Mouse (Mus musculus) CH12.LX (cell line): ENCODE data around the gene Farsa. TPM values are rescaled to one million over a fixed set of nuclear protein-coding genes. Genes with fewer than 3 reads are reported as not detected.
A peak's percentile ranks its signal among the peaks of the same experiment; 100 is the strongest.

ENCODE experiments used
- DNase-seq: peaks from one replicate; pipeline ENCODE4 v3.0.0-alpha.2; 2013; ENCODE audit errors: extremely low read depth
- H3K27ac ChIP-seq: 2 replicates; pipeline ENCODE4 v1.5.1; 2012; ENCODE audit warnings: low read depth, mild to moderate bottlenecking, control low read depth, moderate library complexity; ENCODE audit not compliant: insufficient read depth
- H3K27me3 ChIP-seq: replicated peaks from 2 replicates; pipeline ENCODE3; 2012; ENCODE audit warnings: inconsistent platforms
- H3K36me3 ChIP-seq, 2 experiments: replicated peaks in 1 of 2; 2 replicates each; pipeline versions ENCODE3 to v1.6.1; 2012; ENCODE audit warnings: inconsistent platforms in 1 of 2, low read length in 1 of 2, mild to moderate bottlenecking in 1 of 2, mixed read lengths in 1 of 2, moderate library complexity in 1 of 2; ENCODE audit not compliant: control insufficient read depth in 1 of 2, insufficient read depth in 1 of 2
- H3K4me1 ChIP-seq, 2 experiments: 2 replicates each; pipeline ENCODE4 v1.6.1; 2012; ENCODE audit warnings: inconsistent platforms in 1 of 2, moderate library complexity in 1 of 2; ENCODE audit not compliant: insufficient read depth in 2 of 2, control insufficient read depth in 1 of 2
- H3K4me2 ChIP-seq: 2 replicates; pipeline ENCODE4 v1.6.1; 2012; ENCODE audit warnings: low read depth, mild to moderate bottlenecking, control low read depth; ENCODE audit not compliant: poor library complexity, insufficient read depth, severe bottlenecking
- H3K4me3 ChIP-seq, 3 experiments: fragments of 150-350 bp in 1 of 3; sonication (generic) in 1 of 3; replicated peaks in 1 of 3; 2 replicates each; pipeline versions ENCODE3 to v1.5.1; 2011 to 2012; ENCODE audit warnings: low read depth in 2 of 3, low read length in 2 of 3, mild to moderate bottlenecking in 2 of 3, moderate library complexity in 2 of 3, control low read depth in 1 of 3, improper control_type of control experiment in 1 of 3, inconsistent platforms in 1 of 3, mixed read lengths in 1 of 3; ENCODE audit not compliant: poor library complexity in 1 of 3
- H3K79me2 ChIP-seq: replicated peaks from 2 replicates; pipeline ENCODE4 v1.6.1; 2012; ENCODE audit warnings: mild to moderate bottlenecking, moderate library complexity; ENCODE audit not compliant: control insufficient read depth, poor library complexity, insufficient read depth, severe bottlenecking; ENCODE audit errors: extremely low read depth
- H3K9ac ChIP-seq: 2 replicates; pipeline ENCODE4 v1.6.1; 2012; ENCODE audit warnings: low read depth, mild to moderate bottlenecking, control low read depth, moderate library complexity; ENCODE audit not compliant: insufficient read depth
- H3K9me3 ChIP-seq: replicated peaks from 2 replicates; pipeline ENCODE3; 2012; ENCODE audit warnings: low read length, inconsistent platforms, mixed read lengths
- CHD1 ChIP-seq: IDR thresholded peaks from 2 replicates; pipeline ENCODE4 v1.6.1; 2012; ENCODE audit warnings: low read depth, low read length, improper control_type of control experiment, inconsistent platforms
- MAFK ChIP-seq: IDR thresholded peaks from 2 replicates; pipeline ENCODE4 v1.6.1; 2011; ENCODE audit warnings: low read length, improper control_type of control experiment; ENCODE audit not compliant: insufficient replicate concordance
- MAZ ChIP-seq: IDR thresholded peaks from 2 replicates; pipeline ENCODE4 v1.6.1; 2012; ENCODE audit warnings: low read depth, mild to moderate bottlenecking, inconsistent platforms, low read length, improper control_type of control experiment, moderate library complexity
- MEF2A ChIP-seq: IDR thresholded peaks from 2 replicates; pipeline ENCODE4 v1.6.1; 2014; ENCODE audit warnings: low read depth, mild to moderate bottlenecking, inconsistent platforms, low read length, improper control_type of control experiment, borderline replicate concordance
- NELFE ChIP-seq: IDR thresholded peaks from 2 replicates; pipeline ENCODE4 v1.6.1; 2011; ENCODE audit warnings: low read depth, low read length, improper control_type of control experiment
- PAX5 ChIP-seq: IDR thresholded peaks from 2 replicates; pipeline ENCODE4 v1.6.1; 2012; ENCODE audit warnings: low read length, inconsistent platforms, mixed read lengths
- POLR2A ChIP-seq: IDR thresholded peaks from 2 replicates; pipeline ENCODE4 v1.6.1; 2011; ENCODE audit warnings: low read depth, mild to moderate bottlenecking, improper control_type of control experiment, low read length
- RAD21 ChIP-seq: IDR thresholded peaks from 2 replicates; pipeline ENCODE4 v1.6.1; 2011; ENCODE audit warnings: low read depth, mild to moderate bottlenecking, low read length, improper control_type of control experiment, moderate library complexity
- SIN3A ChIP-seq: IDR thresholded peaks from 2 replicates; pipeline ENCODE4 v1.6.1; 2012; ENCODE audit warnings: low read length, improper control_type of control experiment, inconsistent platforms
- TCF12 ChIP-seq: IDR thresholded peaks from 2 replicates; pipeline ENCODE4 v1.6.1; 2014; ENCODE audit warnings: low read depth, mild to moderate bottlenecking, inconsistent platforms, low read length, improper control_type of control experiment
- ZMIZ1 ChIP-seq: IDR thresholded peaks from 2 replicates; pipeline ENCODE4 v1.6.1; 2012; ENCODE audit warnings: low read depth, mild to moderate bottlenecking, inconsistent platforms, low read length, improper control_type of control experiment
- dilution Hi-C: fragments of 300-500 bp; cut with MboI; formaldehyde crosslinking; loops from 2 replicates; pipeline ENCODE4 v1.14.3; 2020; ENCODE audit warnings: low sequenced_read_pairs; ENCODE audit not compliant: extremely low pct_unique_long_range_greater_than_20kb, extremely low pct_ligation_motif_present
- in situ Hi-C: fragments of 300-500 bp; cut with MboI; formaldehyde crosslinking; loops from 3 replicates; pipeline ENCODE4 v1.14.3; 2019; ENCODE audit warnings: low sequenced_read_pairs, low pct_ligation_motif_present, low pct_unique_long_range_greater_than_20kb, mixed read lengths
- polyA plus RNA-seq: library from polyadenylated mRNA; unstranded; fragments of >175 nt; gene quantifications from 2 replicates; pipeline ENCODE4 v1.2.1, GENCODE M21; 2012; ENCODE audit warnings: low read depth; ENCODE audit not compliant: insufficient read length
- total RNA-seq, 2 experiments: library from RNA; depleted of rRNA; stranded (reverse); fragments of 300-350 nt in 1 of 2; fragments of >200 nt in 1 of 2; gene quantifications; 2 replicates each; pipeline ENCODE4 v1.2.3; 2012 to 2014

Farsa gene
- total and polyA plus RNA-seq, 3 experiments = 142 to 175 (median 146) TPM

GRCm38 (mm10) chr8:84838513-84838912 is 18.3 kb upstream of the Farsa start:
- peaks cover 27% of the 10 kb centered on the region for H3K79me2 ChIP-seq
- H3K4me2 ChIP-seq = no peak overlapping the region
- H3K36me3 ChIP-seq = peaks cover 70 to 81% of the 10 kb centered on the region in 2 experiments
- H3K27ac ChIP-seq = no peak overlapping the region
- in situ Hi-C loops = no loop called here
- H3K9ac ChIP-seq = no peak overlapping the region
- no peaks in the 10 kb centered on the region for H3K9me3 ChIP-seq
- no peak for DNase-seq
- peaks cover 8 to 78% of the 10 kb centered on the region in 2 experiments; a peak in 3 of 4 replicates for H3K4me1 ChIP-seq
- H3K27me3 ChIP-seq = no peaks in the 10 kb centered on the region
- no peak for TF ChIP-seq NELFE
- TF ChIP-seq PAX5 = no peak
- no peak for TF ChIP-seq RAD21
- no peak for TF ChIP-seq MEF2A
- TF ChIP-seq MAZ = no peak
- no peak for TF ChIP-seq SIN3A
- no peak for TF ChIP-seq TCF12
- TF ChIP-seq, all 38 proteins: peak for 0
- no peak overlapping the region for H3K4me3 ChIP-seq
- dilution Hi-C loops = no loop called here

DNA sequence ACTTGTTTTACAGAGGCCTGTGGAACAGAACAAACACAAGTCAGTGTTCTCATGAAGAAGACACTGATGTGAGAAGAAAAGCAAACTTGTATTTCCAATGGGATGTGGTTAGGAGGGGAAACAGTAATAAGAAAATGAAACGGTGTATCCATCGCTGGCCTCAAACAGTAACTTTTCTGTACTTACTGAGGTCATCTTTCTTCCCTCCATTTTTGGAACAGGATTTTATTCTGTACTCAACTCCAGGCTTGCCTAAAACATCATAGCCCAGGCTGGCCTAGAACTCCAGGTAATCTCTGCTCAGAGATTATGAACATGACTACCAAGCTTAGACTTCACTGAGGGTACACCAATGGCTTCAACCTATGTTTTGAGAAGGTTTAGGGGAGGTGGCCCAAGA is 17.4 kb upstream of the Farsa start:
- peak overlapping the region; percentile 87 for H3K9ac ChIP-seq
- dilution Hi-C loops = no loop called here
- no peak for DNase-seq
- TF ChIP-seq POLR2A (no peak), ZMIZ1 (no peak)
- TF ChIP-seq, all 38 proteins: peak for 0
- Histone ChIP-seq H3K9me3 (no peaks in the 10 kb centered on the region), H3K4me3 (peak overlapping the region; percentile 78 to 85 (median 83)), H3K4me1 (peaks cover 10 to 78% of the 10 kb centered on the region in 2 experiments), H3K4me2 (peak overlapping the region; percentile 94), H3K27ac (no peak overlapping the region; the same call in 1 of the 2 replicates), H3K79me2 (peaks cover 29% of the 10 kb centered on the region), H3K27me3 (no peaks in the 10 kb centered on the region), H3K36me3 (peaks cover 72 to 81% of the 10 kb centered on the region in 2 experiments)
- in situ Hi-C loops = no loop called here

DNA sequence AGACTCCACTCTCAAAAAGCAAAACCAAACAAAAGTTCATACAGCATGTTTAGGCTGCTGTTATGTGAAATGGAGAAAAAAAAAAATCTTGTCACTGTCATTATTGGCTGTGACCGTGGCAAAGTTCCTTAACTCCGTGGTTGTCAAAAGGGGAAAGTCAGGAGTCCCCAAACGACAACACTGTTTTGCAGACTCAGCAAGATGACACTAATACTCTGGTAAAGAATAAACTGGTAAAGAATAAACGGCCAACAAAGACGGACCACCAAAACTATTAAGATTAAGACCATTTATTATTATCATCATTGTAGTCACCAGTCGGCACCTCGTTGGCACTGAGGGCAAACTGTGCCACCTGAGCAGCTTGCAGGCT is 16.9 kb upstream of the Farsa start:
- H3K79me2 ChIP-seq = peaks cover 32% of the 10 kb centered on the region
- H3K27ac ChIP-seq = peak overlapping the region; percentile 77
- in situ Hi-C loops = no loop called here
- no peak for DNase-seq
- peaks cover 72 to 81% of the 10 kb centered on the region in 2 experiments for H3K36me3 ChIP-seq
- H3K4me2 ChIP-seq = peak overlapping the region; percentile 94
- H3K9ac ChIP-seq = peak overlapping the region; percentile 87
- dilution Hi-C loops = no loop called here
- H3K9me3 ChIP-seq = no peaks in the 10 kb centered on the region
- TF ChIP-seq POLR2A (no peak), CHD1 (peak; percentile 49; the same call in 1 of the 2 replicates), MAFK (peak; percentile 97)
- peak overlapping the region; percentile 78 to 85 (median 83) for H3K4me3 ChIP-seq
- peaks cover 14 to 78% of the 10 kb centered on the region in 2 experiments for H3K4me1 ChIP-seq
- no peaks in the 10 kb centered on the region for H3K27me3 ChIP-seq
